Mouse (Mus musculus) cerebellum, adult (tissue): Measurements from ENCODE around the gene Chka.

Experiments used
- ATAC-seq: cut with Nextera tagmentation; 2 replicates; pipeline ENCODE4 v1.9.2; 2017; ENCODE audit warnings: mild to moderate bottlenecking, moderate library complexity, mixed read lengths; ENCODE audit not compliant: insufficient number of reproducible peaks, low FRiP score, low TSS enrichment

Chka gene

DNA sequence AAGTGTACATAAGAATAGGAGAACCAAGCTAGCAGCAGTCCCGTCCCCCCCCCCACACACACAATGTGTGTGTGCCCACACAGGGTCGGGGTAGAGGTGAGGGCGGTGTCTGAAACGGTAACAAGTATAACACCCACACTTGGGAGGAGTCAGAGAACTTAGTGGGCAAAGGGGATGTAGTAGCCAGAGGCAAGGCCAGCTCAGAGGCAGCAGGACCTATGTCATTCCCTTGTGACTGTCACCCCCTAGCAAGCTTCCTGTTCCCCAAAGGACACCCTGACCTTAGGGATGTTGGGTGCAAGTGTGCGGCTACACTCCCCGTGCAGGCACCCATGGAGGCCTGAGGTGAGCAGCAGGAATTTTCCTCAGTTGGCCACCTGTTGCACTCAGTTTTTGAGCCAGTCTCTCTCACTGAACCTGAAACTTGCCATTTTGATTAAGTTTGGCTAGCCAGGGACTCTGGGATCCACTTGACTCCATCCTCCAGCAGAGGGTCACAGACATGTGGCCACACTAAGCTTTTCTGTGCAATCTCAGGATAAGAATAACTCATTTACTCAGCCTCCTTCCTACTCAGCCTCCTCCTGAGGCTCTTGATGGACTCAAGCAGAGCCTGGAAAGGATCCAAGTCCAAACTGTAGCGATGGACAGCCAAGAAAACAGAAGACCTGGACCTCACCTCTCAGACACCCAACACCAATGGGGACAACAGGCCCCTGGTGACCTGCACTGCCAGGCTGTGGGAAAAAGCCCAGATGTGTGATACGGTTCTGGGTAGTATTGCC, 56.5 kb downstream of the Chka start:
- ATAC-seq = no peak

DNA sequence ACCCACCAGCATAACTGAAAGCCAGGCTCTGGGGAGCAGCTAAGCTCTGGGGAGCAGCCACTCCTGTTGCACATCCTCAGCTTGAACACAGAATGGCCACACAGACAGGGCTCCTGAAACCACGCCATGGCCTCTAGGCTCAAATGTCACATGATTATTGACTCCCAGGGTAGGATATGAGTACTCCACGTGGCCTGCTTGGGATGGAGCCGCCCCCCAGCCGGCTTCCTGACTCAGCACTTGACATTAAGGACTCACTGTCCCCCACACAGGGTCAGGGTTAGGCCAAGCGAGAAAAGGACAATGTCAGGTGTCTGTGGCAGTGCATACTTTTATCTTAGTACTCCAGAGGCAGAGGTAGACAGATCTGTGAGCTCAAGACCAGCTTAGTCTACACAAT, 58.6 kb downstream of the Chka start:
- ATAC-seq = no peak

DNA sequence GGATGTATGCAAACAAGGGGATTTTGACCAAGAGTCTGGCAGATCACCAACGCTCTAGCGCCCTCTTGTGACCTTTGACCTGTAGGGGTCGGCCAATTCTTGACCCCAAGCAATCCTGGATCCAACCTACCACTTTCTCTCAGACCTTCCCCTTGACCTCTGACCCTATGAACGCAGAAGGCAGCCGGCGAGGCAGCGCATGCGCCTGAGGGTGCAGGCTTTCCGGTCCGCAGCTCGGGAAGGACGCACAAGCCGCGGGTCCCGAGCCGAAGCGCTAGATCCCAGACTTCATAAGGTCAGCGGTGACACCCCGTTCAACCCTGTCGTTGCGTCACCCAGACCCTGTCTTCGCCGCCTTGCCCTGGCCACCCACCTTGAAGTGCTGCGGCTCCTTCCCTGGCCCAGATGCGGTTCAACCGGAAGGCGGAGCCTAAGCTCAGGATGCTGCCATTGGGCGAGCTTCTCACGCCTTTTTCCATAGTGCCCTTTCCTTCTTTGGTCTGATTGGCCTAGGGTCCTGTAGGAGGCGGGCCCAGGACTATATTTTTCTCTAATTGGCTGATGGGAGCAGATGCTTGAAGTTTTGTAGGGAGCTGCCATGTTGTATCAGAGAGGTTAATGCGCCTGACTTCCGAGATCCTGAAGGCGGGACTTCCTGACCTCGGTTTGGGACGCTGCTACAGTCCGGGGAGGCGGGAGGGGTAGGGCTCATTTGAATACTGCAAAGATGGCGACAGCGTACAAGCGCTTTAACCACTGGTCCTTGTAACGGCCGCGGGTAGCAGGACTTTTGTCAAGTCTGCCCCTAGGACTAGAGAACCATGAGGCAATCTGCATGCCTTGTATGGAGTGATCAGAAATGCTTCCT, 61.0 kb downstream of the Chka start, which contains the start of gene Ndufs8:
Gene Ndufs8, minus strand, starts transcription at position 438 of the 868 bp plus-strand sequence.
- peak; percentile 97 for ATAC-seq

DNA sequence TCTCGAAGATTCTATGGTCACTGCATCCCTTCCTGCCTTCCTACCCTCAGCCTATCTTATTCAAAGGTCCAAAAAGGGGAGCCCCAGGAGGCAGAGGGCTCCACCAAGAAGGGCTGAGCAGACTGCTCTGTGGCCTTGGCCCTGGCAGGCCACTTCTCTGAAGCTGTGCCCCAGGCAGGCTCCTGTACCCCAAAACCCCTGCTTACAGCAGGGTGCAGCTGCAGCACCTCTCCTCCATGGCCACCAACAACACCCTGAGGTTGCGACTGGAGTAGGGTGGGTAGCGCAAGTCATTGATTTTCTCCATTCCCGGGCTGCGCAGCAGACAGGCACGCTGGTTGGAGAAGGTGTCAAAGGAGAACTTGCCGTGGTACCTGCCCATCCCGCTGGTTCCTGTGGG, 62.1 kb downstream of the Chka start:
- ATAC-seq = no peak

DNA sequence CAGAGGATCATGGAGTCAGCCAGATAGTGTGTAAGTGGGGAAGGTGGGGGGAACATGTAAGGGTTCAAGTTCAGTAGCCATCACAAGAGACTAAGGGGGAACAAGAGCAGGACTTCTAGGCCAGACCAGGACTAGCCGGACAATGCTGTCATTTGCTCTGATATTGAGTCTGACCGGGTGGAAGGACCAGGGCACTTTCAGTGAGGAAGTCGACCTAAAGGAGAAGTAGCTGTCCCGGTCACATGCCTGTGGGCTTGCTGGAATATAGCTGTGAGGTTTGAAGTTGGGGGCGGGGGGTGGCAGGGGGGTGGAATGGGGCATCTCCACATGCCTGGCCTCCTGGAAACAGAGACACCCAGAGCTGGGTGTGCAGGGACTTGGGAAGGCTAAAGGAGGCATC, 63.0 kb downstream of the Chka start:
- no peak for ATAC-seq

DNA sequence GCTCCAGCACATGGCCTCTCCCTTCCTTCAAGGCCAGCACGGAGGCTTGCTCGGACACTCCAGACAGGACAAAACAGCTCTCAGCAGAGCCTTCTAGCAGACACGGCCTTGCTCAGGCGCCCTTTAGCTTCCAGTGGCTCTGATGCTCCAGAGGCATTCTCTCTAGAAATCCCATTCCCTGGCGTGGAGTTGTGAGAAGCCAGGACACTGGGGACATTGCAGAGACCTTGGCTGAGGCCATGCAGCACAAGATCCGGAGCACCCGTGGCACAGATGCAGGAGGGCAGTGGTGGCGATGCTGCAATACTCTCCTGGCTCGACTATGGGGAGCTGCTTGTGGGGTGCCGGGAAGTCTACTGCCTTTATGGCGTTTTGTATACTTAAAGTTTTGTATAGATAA, 65.2 kb downstream of the Chka start:
- ATAC-seq = no peak

DNA sequence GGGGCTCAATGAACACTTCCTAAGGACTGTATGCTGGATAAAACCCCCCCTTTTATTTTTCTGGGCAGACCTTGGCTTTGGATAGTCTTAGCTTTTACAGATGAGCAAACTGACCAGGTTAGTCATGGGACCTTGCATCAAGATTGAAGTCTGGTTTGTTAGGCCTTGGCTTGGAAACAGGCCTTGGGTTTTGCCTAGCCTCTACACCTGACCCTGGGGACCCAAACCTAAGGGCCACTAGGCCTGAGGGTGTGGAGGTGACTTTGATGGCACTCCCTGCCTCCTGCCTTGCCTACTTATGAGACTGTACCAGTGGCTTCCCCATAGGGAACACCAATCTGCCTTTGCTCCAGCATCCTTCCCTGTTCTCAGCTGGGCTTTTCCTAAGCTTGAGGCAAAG, 68.4 kb downstream of the Chka start:
- ATAC-seq = no peak

DNA sequence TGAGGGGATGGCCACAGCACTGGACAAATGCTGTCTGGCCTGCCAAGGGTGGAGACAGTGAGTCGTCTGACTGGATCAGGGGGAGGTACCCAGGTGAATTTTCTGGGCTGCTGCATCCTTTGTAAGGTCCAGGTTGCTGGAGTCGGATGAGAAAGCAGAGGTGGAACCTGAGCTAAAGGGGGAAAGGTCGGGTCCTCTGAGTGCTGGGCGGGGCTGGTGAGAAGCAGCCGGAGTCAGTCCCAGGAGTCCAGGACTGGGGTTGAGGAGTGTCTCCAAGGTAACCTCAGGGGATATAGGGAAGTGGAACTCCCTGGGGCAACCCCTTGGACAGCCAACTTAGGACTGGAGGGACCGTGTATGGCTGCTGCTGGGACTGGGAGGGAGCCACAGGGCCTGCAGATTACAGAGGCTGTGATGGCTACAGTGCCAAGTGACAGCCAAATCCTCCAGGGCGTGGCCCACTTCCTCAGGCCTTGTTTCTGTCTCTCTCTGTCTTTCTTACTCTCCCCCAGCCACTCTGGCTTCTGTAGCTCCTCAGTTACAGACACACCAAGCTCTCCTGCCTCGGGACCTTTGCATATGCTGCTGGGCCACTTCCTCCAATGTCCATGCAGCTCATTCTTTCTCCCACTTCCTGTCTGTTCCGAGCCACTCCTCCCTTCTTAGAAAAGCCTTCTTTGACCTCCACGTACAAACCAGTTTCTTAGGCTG, 71.2 kb downstream of the Chka start:
- no peak for ATAC-seq

DNA sequence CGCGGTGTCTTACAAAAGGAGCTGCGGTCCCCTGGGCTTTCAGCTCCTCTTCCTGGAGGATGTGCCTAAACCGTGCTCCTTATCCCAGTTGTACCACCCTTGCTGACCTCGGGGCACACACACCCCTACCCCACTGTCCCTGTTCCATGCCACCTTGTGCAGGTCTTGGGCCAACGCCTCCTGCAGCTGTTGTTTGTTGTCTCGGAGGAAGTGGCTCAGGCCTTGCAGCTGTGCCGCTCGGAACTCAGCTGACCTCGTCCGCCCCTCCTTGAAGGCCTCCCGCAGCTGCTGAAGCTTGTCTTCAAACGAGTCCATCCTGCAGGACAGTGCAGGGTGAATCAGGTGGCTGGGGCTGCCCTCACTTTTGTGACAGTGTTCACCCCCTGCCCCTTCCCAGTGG, 72.0 kb downstream of the Chka start:
- no peak for ATAC-seq

DNA sequence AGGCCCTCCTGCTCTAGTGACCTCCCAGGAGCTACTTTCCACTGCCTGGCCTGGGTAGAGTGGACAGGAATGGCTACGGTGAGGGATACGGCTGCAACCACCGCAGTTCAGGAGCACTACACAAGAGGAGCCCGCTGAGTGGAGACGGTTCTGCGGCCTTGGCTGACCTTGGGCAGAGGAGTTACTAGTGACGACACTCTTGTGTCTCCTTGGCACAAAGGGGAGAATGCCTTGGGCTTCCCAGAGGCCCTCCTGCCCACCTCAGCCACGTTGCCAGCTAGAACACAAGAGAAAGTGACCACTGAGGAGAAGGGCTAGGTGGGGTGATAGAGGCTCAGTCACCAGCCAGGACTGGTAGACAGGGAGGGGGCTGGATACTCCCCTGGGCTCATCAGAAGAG, 72.6 kb downstream of the Chka start:
- no peak for ATAC-seq

DNA sequence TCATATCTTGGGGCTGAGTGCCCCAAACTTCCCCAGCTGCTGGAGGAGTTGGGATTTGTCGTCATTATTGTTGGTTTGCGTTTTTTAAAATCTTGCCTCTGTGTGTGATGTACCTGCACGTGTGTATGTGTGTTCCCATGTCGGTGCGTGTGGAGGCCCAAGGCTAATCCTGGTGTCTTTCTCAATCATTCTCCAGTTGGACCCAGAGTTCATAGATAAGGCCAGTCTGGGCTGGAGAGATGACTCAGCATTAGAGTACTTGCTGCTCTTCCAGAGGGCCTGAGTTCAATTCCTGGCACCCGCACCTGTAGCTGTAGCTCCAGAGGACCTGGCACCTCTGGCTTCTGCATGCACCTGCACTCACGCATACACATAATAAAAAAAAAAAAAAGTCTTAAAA, 73.3 kb downstream of the Chka start:
- ATAC-seq = no peak

DNA sequence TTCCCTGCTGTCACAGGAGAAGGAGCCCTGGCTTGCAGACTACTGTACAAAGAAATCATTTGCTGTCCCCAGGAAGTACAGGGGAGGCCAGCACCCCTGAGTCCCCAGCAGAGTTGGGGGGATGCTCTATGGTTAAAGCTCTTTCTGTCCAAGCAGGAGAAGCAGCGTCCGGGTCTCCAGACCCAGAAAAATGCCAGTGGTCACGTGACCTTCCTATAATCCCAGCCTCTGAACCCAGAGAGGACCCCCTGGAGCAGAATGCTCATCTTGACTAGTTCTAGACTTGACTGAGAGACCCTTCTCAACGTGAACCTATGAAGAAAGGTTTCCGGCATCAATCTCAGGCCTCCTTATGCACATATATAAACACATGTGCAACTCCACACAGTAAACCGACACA, 74.3 kb downstream of the Chka start:
- ATAC-seq = no peak

DNA sequence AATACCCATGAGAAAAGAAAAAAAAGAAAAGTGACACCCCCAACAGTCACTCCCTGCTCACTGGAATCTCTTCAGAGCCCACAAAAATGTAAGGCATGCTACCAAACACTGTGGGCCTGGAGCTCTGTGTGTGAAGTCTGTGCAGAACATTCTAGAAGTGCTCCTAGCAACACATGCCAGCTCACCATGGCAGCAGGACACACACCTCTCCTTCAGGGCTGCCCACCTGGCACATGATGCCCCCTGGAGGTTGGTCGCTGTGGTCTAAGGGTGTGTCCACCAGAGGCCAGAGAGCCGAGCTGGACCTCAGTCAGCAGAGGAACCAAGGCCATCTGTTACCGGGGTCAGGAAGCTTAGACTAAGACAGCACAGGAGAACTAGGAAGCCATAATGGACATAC, 74.7 kb downstream of the Chka start:
- no peak for ATAC-seq

DNA sequence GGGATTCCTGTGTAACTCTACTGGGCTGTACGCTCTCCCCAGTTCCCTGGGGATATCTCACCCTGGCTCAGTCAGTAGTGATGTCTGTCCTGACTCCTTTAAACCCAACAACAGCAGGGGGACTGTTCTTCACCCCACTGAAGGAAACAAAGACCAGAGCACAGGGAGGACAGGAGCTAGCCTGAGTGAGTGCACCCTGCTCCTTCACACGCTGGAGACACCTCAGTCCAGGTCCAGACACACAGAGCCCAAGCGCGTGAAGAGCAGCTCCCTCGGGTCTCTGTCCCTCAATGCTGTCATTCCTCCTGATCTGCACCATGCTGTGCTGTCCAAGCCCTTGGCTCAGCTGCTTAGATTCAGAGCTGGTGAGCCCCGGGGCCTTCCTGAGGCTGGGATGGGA, 75.1 kb downstream of the Chka start:
- no peak for ATAC-seq

DNA sequence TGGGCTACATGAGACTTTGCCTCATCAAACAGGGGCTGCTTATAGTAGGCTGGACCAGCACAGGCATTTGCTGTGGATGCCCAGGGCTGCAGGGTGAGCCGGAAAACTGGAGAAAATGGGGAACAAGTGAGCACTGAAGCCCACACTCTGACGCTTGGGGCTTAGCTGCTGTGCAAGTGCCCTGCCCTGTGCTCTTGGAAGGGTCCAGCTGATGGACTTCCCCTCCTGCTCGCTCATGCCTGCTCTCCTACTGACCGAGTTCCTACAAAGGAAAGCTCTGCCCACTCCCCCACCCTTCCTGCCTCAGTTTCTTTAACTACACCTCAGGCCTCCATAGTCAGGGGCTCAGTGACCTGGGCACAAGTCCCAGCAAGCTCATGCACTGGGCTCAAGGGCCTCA, 76.4 kb downstream of the Chka start:
- ATAC-seq = no peak

DNA sequence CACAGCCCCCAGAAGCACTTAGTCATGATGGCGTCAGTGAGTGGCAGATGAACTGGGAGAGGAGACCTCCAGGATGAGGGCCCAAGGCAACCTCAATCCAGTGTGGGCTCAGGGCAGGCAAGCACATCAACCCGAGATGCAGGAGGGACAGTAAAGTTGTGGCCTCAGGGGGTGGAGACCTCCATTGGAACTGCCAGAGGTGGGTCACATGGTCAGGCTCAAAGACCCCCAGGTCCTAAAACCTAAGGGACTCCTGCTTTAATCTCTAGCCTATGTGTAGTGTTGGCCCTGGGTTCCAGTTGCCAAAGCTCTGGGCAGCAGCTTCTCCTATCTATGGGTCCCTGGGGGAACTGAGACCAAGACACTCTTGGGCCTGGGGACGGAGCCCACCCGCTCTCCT, 77.2 kb downstream of the Chka start:
- no peak for ATAC-seq

DNA sequence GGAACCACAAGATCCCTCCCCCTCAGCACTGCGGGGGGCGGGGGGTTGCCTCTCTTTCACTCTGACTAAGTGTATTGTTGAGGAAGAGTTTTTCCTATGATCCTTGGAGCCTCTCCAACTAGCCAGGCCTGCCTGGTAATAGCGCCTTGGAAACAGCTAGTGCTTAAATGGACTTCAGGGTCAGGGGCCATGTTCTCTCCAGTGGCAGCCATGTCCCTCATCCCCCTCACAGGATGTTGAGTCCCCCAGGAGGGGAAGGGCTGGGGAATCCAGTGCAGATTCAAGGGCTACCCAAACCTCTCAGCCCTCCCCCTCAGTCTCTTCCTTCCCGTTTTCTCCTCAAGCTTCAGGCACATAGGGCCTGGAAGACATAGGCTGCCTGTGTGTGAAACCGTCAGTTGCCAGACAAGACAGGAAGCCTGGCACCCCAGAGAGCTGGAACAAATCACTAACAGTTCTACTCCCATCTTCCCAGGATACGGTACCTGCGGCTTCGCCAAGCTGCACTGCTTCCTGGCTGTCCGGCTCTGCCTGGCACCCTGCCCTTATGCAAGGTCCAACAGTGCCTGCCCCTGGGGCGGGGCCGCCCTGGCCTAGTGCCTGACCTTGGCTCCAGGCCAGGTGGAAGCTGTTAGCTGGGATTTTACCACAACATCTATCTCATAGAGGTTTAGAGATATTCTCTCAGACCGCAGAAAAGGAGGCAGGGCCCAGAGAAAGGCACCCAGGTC, 77.8 kb downstream of the Chka start, which contains the start of gene Aldh3b1:
Gene Aldh3b1, minus strand, starts transcription at position 598 of the 731 bp plus-strand sequence.
- ATAC-seq = peak; percentile 65; the same call in 1 of the 2 replicates

DNA sequence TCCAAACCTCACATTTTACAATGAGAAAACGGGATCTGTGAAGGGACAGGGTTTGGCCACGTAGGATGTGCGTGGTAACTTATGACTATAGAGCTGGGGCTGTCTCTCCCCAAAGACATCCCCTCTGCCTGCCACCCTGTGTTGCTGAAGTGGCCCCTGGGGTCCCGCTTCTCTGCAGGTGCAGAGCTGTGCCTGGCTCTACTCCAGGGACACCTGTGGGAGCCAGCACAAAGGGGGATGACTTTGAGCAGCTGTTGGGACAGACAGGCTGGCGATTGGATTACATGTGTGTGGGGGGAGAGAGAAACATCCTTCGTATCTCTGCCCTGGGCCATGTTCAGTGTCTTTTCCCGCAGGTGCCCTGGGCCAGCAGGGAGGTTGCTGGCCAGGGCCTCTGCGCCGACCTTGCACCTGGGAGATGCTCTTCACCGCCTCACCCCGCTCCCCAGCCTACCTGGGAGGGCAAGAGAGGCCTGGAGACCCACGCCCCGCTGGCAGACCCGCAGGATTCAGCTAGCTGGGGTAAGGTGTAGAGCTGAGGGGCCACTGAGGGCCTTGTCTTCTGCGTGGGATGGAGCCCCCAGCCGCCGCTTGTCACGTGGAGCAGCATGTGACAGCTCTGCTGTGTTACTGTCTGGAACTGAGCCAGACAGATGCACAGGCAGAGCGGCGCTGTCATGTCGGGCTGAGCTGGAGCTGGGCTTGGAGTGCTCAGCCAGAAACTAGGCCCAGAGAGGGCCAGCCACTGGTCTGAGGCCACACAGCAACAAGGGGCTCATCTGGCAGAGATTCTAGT, 78.9 kb downstream of the Chka start:
- no peak for ATAC-seq

DNA sequence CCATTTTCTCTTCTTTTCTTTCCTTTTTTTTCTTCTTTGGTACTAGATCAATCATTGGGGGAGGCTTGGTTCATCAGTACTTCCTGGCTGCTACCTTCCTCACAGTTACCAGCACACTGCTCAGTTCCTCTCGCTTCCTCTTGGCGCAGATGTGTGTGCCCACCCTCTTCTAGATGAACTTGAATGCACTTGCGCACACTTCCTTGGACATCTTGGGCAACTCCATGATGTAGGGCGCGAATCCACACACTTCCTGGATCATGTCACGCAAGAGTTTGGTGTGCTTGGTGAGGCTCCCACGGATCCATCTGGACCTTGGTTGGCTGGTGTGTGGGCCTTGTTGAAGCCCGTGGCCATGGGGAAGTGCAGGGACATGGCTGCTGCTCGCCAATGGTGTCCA, 80.1 kb downstream of the Chka start:
- no peak for ATAC-seq
